Mouse (Mus musculus) cerebellum, adult 9-10 months (tissue): ENCODE measurements around the gene Unc13d.
A peak's percentile ranks its signal among the peaks of the same experiment; 100 is the strongest.
"Not testable (repeated sequence)": the region's sequence is repeated elsewhere in the genome, so short reads cannot be mapped to it uniquely, and the experiment has no call there.

Experiments
- DNase-seq: peaks from one replicate; pipeline ENCODE4 v3.0.0; 2022

Gene Unc13d

GRCm38 (mm10) chr11:116077446-116078204, at the start of gene Unc13d:
Gene Unc13d, minus strand, starts transcription at chr11:116077961.
- peak; percentile 44 for DNase-seq

- DNase-seq = peak; percentile 30
These were observed 48.5 kb upstream of the Unc13d start for GRCm38 (mm10) chr11:116126261-116126660.

GRCm38 (mm10) chr11:116121731-116122245, 44.0 kb upstream of the Unc13d start:
- DNase-seq = not testable (repeated sequence)

- no peak for DNase-seq
These were observed 40.1 kb upstream of the Unc13d start for GRCm38 (mm10) chr11:116117819-116118218.

GRCm38 (mm10) chr11:116117241-116117640, 39.5 kb upstream of the Unc13d start:
- no peak for DNase-seq

- no peak for DNase-seq
These were observed 33.9 kb upstream of the Unc13d start for GRCm38 (mm10) chr11:116111611-116112203.

GRCm38 (mm10) chr11:116111067-116111466, 33.3 kb upstream of the Unc13d start:
- no peak for DNase-seq

GRCm38 (mm10) chr11:116110540-116110939, 32.8 kb upstream of the Unc13d start:
- DNase-seq = no peak

- no peak for DNase-seq
These were observed 32.4 kb upstream of the Unc13d start for GRCm38 (mm10) chr11:116110131-116110530.

GRCm38 (mm10) chr11:116109441-116110081, 31.8 kb upstream of the Unc13d start:
- DNase-seq = no peak

GRCm38 (mm10) chr11:116108464-116109137, 30.8 kb upstream of the Unc13d start:
- no peak for DNase-seq

GRCm38 (mm10) chr11:116107777-116108285, 30.1 kb upstream of the Unc13d start:
- DNase-seq = no peak

GRCm38 (mm10) chr11:116106963-116107776, 29.4 kb upstream of the Unc13d start:
- DNase-seq = no peak

GRCm38 (mm10) chr11:116106154-116106962, 28.6 kb upstream of the Unc13d start:
- DNase-seq = no peak

GRCm38 (mm10) chr11:116105065-116105464, 27.3 kb upstream of the Unc13d start:
- no peak for DNase-seq

GRCm38 (mm10) chr11:116104006-116104646, 26.4 kb upstream of the Unc13d start:
- no peak for DNase-seq

- DNase-seq = no peak
These were observed 25.8 kb upstream of the Unc13d start for GRCm38 (mm10) chr11:116103572-116103971.

GRCm38 (mm10) chr11:116102472-116102871, 24.7 kb upstream of the Unc13d start:
- DNase-seq = no peak

- no peak for DNase-seq
These were observed 24.2 kb upstream of the Unc13d start for GRCm38 (mm10) chr11:116101931-116102381.

GRCm38 (mm10) chr11:116100839-116101238, 23.1 kb upstream of the Unc13d start:
- DNase-seq = no peak
